Mouse (Mus musculus) left cerebral cortex, postnatal 25 days (tissue): ENCODE measurements around the gene Iqcn. TPM values are rescaled to one million over a fixed set of nuclear protein-coding genes. Genes with fewer than 3 reads are reported as not detected.
A peak's percentile ranks its signal among the peaks of the same experiment; 100 is the strongest.

Experiments
- DNase-seq, 2 experiments: peaks; one replicate each; pipeline ENCODE4 v3.0.0; 2022; ENCODE audit warnings: low spot score in 2 of 2, mixed read lengths in 1 of 2
- intact Hi-C: fragments of 180-260 bp; cut with DNase I; formaldehyde crosslinking; loops from one replicate; pipeline ENCODE4 v1.15.1; 2025
- total RNA-seq, 2 experiments: library from RNA; stranded (reverse); gene quantifications; 2 replicates each; pipeline ENCODE4 v1.2.3; 2021

Gene Iqcn
- total RNA-seq, 2 experiments from 2014 or later = 0.18 to 0.30 TPM

- no peak for DNase-seq
- intact Hi-C loops = loop anchor here (1.0 kb wide), 2 partner anchors 32 to 121 kb away; no protein-coding TSS in a partner anchor
Observed at GRCm38 (mm10) chr8:70719796-70720270, 16.6 kb downstream of the Iqcn start.

- peak; percentile 76 to 78 for DNase-seq
- intact Hi-C loops = loop anchor here (1.0 kb wide), 2 partner anchors 32 to 121 kb away; no protein-coding TSS in a partner anchor
Observed at GRCm38 (mm10) chr8:70720739-70721138, 17.5 kb downstream of the Iqcn start.

- no peak for DNase-seq
Observed at GRCm38 (mm10) chr8:70721601-70722000, 18.3 kb downstream of the Iqcn start.

GRCm38 (mm10) chr8:70723486-70724210 lies 20.4 kb downstream of the Iqcn start, which contains the start of gene Pde4c:
Gene Pde4c (plus strand): TSS chr8:70723720.
- intact Hi-C loops = no loop called here
- DNase-seq = no peak

More at GRCm38 (mm10) chr8:70721601-70722000, 18.3 kb downstream of the Iqcn start:
- intact Hi-C loops = no loop called here

- DNase-seq = no peak
Observed at GRCm38 (mm10) chr8:70724216-70724615, 21.0 kb downstream of the Iqcn start.

GRCm38 (mm10) chr8:70725792-70726447 lies 22.7 kb downstream of the Iqcn start:
- no peak for DNase-seq

More at GRCm38 (mm10) chr8:70724216-70724615, 21.0 kb downstream of the Iqcn start:
- intact Hi-C loops = no loop called here

GRCm38 (mm10) chr8:70726721-70727120 lies 23.5 kb downstream of the Iqcn start:
- no peak for DNase-seq
- intact Hi-C loops = no loop called here

More at GRCm38 (mm10) chr8:70725792-70726447, 22.7 kb downstream of the Iqcn start:
- intact Hi-C loops = no loop called here

- no peak for DNase-seq
- intact Hi-C loops = no loop called here
Observed at GRCm38 (mm10) chr8:70729808-70730475, 26.7 kb downstream of the Iqcn start.

GRCm38 (mm10) chr8:70730956-70731355 lies 27.7 kb downstream of the Iqcn start:
- intact Hi-C loops = no loop called here
- DNase-seq = no peak

GRCm38 (mm10) chr8:70737705-70738104 lies 34.4 kb downstream of the Iqcn start:
- intact Hi-C loops = no loop called here
- DNase-seq = no peak

GRCm38 (mm10) chr8:70738211-70738610 lies 35.0 kb downstream of the Iqcn start:
- DNase-seq = no peak
- intact Hi-C loops = no loop called here

GRCm38 (mm10) chr8:70741661-70742060 lies 38.4 kb downstream of the Iqcn start:
- intact Hi-C loops = no loop called here

GRCm38 (mm10) chr8:70742176-70742575 lies 38.9 kb downstream of the Iqcn start:
- intact Hi-C loops = no loop called here
- DNase-seq = no peak

More at GRCm38 (mm10) chr8:70741661-70742060, 38.4 kb downstream of the Iqcn start:
- no peak for DNase-seq

GRCm38 (mm10) chr8:70742981-70743655 lies 39.9 kb downstream of the Iqcn start:
- intact Hi-C loops = no loop called here
- no peak for DNase-seq

GRCm38 (mm10) chr8:70743656-70744590 lies 40.7 kb downstream of the Iqcn start:
- peak in 1 of 2 experiments; percentile 55 for DNase-seq

GRCm38 (mm10) chr8:70744806-70745205 lies 41.5 kb downstream of the Iqcn start:
- intact Hi-C loops = no loop called here
- DNase-seq = no peak

More at GRCm38 (mm10) chr8:70743656-70744590, 40.7 kb downstream of the Iqcn start:
- intact Hi-C loops = no loop called here

- intact Hi-C loops = no loop called here
- DNase-seq = no peak
Observed at GRCm38 (mm10) chr8:70745691-70746220, 42.5 kb downstream of the Iqcn start.

GRCm38 (mm10) chr8:70746676-70747075 lies 43.4 kb downstream of the Iqcn start:
- DNase-seq = no peak
- intact Hi-C loops = no loop called here
